Mouse (Mus musculus) left cerebral cortex, postnatal 25 days (tissue): ENCODE measurements around the gene Adgrb2. TPM values are rescaled to one million over a fixed set of nuclear protein-coding genes. Genes with fewer than 3 reads are reported as not detected.

Experiments
- DNase-seq, 2 experiments: peaks; one replicate each; pipeline ENCODE4 v3.0.0; 2022; ENCODE audit warnings: low spot score in 2 of 2, mixed read lengths in 1 of 2
- intact Hi-C: fragments of 180-260 bp; cut with DNase I; formaldehyde crosslinking; loops from one replicate; pipeline ENCODE4 v1.15.1; 2025
- total RNA-seq, 2 experiments: library from RNA; stranded (reverse); gene quantifications; 2 replicates each; pipeline ENCODE4 v1.2.3; 2021

The Adgrb2 gene
- total RNA-seq = 100 to 1,000 TPM; 377 to 394 TPM

GRCm38 (mm10) chr4:129984421-129985061 lies at the start of gene Adgrb2:
Adgrb2 (plus strand) TSS chr4:129984870.
- DNase-seq = no peak
- intact Hi-C loops = loop anchor here (1.0 to 5.0 kb wide), 2 partner anchors 29 to 162 kb away; no protein-coding TSS in a partner anchor

- DNase-seq = no peak
- intact Hi-C loops = no loop called here
These were observed 33.3 kb upstream of the Adgrb2 start for GRCm38 (mm10) chr4:129951359-129951821.

GRCm38 (mm10) chr4:129952241-129952810 lies 32.3 kb upstream of the Adgrb2 start:
- intact Hi-C loops = no loop called here
- no peak for DNase-seq

- intact Hi-C loops = no loop called here
- DNase-seq = no peak
These were observed 30.1 kb upstream of the Adgrb2 start for GRCm38 (mm10) chr4:129954527-129954926.

GRCm38 (mm10) chr4:129960180-129960944 lies 24.3 kb upstream of the Adgrb2 start:
- intact Hi-C loops = loop anchor here (1.0 kb wide), 1 partner anchor 23 kb away; no protein-coding TSS in a partner anchor
- peak; percentile 86 to 93 for DNase-seq

- no peak for DNase-seq
- intact Hi-C loops = no loop called here
These were observed 19.4 kb upstream of the Adgrb2 start for GRCm38 (mm10) chr4:129965294-129965693.

GRCm38 (mm10) chr4:129966201-129966600 lies 18.5 kb upstream of the Adgrb2 start:
- DNase-seq = peak in 1 of 2 experiments; percentile 71
- intact Hi-C loops = no loop called here

- DNase-seq = peak; percentile 78 to 81
- intact Hi-C loops = no loop called here
These were observed 17.4 kb upstream of the Adgrb2 start for GRCm38 (mm10) chr4:129967024-129968014.

GRCm38 (mm10) chr4:129970168-129970567 lies 14.5 kb upstream of the Adgrb2 start:
- intact Hi-C loops = no loop called here

GRCm38 (mm10) chr4:129970861-129971260 lies 13.8 kb upstream of the Adgrb2 start:
- intact Hi-C loops = no loop called here
- DNase-seq = no peak

More at GRCm38 (mm10) chr4:129970168-129970567, 14.5 kb upstream of the Adgrb2 start:
- no peak for DNase-seq

GRCm38 (mm10) chr4:129971989-129972388 lies 12.7 kb upstream of the Adgrb2 start:
- DNase-seq = no peak
- intact Hi-C loops = no loop called here

GRCm38 (mm10) chr4:129974285-129974684 lies 10.4 kb upstream of the Adgrb2 start:
- no peak for DNase-seq
- intact Hi-C loops = no loop called here

- intact Hi-C loops = no loop called here
- no peak for DNase-seq
These were observed 7.4 kb upstream of the Adgrb2 start for GRCm38 (mm10) chr4:129977256-129977655.

- intact Hi-C loops = no loop called here
- DNase-seq = no peak
These were observed 6.4 kb upstream of the Adgrb2 start for GRCm38 (mm10) chr4:129978227-129978626.

- DNase-seq = peak in 1 of 2 experiments; percentile 65
- intact Hi-C loops = no loop called here
These were observed 5.7 kb upstream of the Adgrb2 start for GRCm38 (mm10) chr4:129978930-129979329.

GRCm38 (mm10) chr4:129981657-129982056 lies 3.0 kb upstream of the Adgrb2 start:
- intact Hi-C loops = loop anchor here (5.0 kb wide), 1 partner anchor 159 kb away; no protein-coding TSS in a partner anchor
- DNase-seq = no peak

- no peak for DNase-seq
- intact Hi-C loops = loop anchor here (1.0 to 5.0 kb wide), 2 partner anchors 23 to 161 kb away; no protein-coding TSS in a partner anchor
These were observed 1.6 kb upstream of the Adgrb2 start for GRCm38 (mm10) chr4:129983046-129983445.

- peak; percentile 87 to 94 for DNase-seq
- intact Hi-C loops = loop anchor here (1.0 to 5.0 kb wide), 3 partner anchors 24 to 162 kb away; no protein-coding TSS in a partner anchor
These were observed 778 bp upstream of the Adgrb2 start for GRCm38 (mm10) chr4:129983764-129984420.
